Mouse (Mus musculus): Measurements from ENCODE around the gene Tgoln1.

Gene Tgoln1

DNA sequence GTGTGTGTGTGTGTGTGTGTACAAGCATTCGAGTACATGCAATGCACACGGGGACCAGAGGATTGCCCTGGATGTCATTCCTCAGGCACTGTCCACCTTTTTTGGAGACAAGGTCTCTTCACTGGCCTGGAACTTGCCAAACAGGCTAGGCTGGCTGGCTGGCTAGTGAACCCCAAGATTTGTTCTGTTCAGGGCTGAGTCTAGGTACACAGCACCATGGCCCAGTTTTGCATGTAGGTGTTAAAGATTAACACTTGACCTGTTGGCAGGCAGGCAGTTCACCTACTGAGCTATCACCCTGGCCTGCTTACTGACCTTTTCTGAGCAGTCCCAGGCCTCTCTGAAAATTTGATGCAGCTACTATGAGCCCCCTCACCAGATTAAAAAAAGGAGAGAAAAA is 13.6 kb upstream of the Tgoln1 start:
- DNase-seq (ENCODE audit: low spot score in 2 of 2), result no peak

DNA sequence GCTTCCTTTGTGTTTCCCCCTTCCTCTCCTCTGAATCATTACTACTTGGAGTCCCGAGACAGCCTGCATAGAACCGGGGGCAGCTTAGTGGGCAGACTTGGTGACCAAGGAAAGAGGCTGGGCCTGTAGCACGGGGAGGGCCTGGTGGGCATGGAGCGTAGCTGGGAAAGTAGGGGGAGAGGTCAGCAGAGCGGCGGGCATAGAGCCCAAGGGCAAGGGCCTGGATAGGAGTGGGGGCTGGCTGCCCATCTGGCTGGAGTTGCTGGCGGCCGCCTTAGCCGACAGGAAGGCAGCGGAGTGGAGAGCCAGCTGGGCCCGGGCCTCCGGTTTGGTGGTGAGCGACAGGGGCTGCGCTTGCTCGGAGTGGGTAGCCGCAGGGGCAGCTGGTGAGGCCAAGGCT is 10.5 kb upstream of the Tgoln1 start:
- no peak for DNase-seq (ENCODE audit: low spot score in 2 of 2)

DNA sequence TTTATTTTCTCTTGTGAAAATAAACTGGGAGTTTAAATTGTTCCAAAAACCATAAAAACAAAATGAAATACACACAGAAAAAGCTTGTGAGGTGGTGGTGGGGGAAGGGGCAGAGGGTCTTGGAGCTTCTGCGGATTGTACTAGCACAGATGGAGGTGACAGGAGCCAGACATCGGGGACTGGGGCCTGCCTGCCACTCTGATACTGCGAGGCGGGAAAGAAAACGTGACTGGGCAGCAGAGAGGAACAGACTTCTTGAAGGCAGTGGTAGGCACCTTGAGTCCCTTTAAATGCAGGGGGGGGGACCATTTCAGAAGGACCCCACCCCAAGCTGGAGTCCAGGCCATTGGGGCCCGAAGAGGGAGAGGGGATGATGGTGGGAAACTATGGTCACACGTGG is 9.6 kb upstream of the Tgoln1 start:
- no peak for DNase-seq (ENCODE audit: low spot score in 2 of 2)

DNA sequence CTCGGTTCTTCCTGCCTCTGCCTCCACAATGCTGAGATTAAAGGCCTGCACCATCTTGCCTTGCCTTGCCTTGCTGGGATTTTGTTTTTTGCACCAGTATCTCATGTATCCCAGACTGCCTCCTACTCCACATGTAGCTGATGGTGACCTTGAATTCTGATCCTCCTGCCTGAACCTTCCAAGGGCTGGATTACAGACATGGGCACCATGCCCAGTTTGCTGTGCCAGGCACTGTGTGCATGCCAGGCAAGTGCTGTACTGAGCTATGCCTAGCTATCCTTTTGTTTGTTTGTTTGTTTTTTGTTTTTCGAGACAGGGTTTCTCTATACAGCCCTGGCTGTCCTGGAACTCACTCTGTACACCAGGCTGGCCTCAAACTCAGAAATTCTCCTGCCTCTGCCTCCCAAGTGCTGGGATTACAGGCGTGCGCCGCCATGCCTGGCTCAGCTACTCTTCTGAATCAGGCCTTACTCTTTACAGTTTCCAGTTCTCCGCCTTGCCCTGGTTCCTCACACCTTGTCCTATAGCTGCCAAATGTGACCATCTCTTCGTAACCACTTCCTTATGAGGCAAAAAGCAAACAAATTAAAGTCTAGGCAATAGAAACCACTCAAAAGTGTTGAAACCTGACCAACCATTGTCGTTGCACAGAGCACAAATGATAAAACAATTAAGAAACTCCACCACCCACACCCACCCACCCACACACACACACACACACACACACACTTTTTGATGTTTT is 7.0 kb upstream of the Tgoln1 start:
- no peak for DNase-seq (ENCODE audit: low spot score in 2 of 2)

DNA sequence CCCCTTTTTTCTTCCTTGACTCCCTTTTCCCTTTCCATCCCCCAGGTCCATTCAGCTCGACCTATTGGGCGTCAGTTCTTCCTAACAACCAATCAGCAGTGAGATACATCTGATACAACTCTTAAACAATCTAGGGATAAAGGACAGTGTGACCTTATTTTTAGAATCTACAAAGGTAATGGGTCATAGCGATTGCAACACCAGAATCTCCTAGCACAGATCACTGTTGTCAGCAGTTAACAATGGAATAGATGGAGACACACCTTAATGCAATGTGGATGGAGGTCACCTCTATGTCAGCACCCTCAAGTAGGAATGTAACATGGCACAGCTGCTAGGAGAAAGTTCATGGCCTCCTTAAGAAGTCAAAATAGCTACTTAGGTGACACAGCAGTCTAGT is 6.1 kb upstream of the Tgoln1 start:
- no peak for DNase-seq (ENCODE audit: low spot score in 2 of 2)

DNA sequence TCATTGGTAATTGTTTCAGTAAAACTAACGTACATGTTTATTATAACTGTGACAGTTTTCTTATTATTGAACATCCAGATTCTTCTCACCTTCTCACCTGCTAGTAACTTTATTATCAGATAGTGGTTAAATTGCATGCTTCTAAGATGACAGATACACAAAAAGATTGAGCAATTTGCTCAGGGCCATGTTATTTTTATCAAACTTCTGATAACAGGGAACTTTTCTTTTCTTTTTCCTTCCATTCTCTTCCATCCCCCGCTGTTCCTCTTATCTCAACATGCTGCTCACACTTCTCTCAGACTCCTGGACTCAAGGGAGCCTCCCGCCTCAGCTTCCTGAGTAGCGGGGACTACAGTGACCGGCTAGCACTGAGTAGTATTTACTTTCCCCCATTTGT is 4.1 kb upstream of the Tgoln1 start:
- no peak for DNase-seq (ENCODE audit: low spot score in 2 of 2)

DNA sequence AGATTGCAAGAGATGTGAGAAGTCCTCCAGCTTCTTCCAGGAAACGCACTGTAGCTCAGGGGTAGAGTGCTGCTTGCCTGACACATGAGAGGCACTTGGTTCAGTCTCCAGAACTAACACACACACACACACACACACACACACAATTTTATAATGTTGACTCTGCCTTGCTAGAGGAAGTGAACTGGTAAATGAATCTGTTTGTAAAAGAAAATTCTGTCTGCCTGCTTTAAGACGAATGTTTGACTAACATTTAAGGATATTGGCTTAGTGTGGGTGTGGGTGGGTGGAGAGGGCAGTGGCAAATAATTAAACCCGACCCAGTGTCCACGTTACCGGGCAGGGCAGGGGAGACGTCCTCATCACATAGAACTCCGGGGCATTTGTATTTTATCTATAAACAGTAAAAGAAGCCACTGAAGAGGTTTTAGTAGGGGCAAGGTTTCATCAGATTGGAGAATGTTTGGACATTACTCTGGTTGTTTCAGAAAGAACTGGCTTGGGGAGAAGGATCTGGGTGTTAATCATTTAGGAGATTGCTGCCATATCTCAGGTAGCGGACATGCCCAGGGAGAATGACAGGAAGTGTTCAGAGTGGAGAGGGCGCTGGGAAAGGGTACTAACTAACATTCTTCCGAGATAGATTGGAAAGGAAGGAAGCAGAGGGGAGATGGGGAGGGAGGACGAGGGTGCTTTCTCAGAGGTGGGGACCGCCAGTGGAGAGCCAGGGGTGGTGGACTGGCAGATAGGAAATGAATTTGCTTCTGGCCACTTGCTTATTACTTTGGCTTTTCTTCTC is 3.1 kb upstream of the Tgoln1 start:
- DNase-seq (ENCODE audit: low spot score in 2 of 2), result no peak

DNA sequence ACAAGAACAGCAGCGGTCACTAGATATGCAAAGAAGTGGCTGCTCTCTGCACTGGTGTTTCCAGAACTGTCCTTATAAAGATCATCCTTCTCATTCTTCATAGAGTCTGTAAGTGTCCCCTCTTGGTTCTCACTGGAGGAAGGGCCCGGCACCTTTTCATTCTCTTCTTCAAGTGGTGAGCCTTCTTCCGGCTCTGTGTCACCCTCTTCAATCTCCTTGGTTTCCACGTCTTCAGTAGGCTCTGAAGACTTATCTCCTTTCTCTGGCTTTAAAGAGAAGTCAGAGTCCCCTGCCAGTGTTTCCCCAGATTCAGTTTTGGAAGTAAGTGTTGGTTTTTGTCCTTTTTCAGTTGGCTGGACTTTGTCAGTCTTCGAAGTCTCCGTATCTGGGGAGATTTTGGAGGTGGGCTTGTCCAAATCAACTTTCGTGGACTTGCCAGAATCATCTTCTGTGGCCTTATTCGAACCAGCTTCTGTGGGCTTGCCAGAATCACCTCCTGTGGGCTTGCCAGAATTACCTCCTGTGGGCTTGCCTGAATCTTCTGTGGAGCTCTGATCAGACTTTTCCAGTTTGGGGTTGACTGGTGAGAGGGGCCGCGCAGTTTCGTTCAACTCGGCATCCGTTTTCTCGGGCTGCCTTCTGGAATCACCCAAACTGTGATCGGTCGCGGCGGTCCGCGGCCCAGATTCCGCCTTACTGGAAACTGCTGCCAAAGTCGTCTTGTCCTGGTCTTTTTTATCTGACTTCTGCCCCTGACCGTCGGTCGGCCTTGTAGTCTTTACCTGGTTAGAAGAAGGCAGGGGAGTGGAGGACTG is 1.0 kb downstream of the Tgoln1 start:
- no peak for DNase-seq (ENCODE audit: low spot score in 2 of 2)

DNA sequence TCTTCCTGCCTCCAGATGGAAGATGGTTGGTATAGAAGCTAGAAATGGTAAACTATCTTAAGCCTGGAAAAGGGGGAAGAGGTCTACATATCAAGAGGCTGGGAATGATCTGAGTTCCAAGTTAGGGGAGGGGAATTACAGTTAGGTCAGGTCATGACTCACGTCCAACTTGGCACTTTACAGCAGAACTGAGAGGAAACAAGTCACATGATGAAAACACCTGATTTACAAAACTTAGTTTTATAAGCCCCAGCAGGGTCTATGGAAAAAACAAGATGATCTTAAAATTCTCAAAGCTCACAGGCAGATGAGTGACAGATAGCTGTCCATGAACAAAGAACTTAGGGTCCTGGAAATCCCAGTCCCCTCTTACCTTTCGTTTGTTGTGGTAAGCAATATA is 1.6 kb downstream of the Tgoln1 start:
- no peak for DNase-seq (ENCODE audit: low spot score in 2 of 2)

DNA sequence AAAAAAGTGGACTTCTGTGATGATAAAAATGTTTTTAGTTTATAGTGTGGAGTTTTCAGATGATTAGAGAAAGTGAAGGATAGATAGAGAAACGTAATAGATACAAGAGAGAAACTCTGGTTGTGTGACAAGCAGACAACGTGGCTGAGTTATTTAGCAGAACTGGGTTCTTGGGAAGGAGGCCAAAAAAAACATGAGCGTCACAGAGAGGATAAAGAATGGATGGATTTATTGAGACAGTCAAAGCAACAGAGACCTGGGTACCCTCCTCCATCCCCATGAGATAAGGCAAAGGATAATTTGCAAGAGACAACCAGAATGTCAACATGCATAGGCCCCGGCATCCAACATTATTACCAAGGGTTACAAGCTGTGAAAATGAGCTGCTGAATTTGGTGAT is 6.5 kb downstream of the Tgoln1 start:
- DNase-seq (ENCODE audit: low spot score in 2 of 2), result no peak

DNA sequence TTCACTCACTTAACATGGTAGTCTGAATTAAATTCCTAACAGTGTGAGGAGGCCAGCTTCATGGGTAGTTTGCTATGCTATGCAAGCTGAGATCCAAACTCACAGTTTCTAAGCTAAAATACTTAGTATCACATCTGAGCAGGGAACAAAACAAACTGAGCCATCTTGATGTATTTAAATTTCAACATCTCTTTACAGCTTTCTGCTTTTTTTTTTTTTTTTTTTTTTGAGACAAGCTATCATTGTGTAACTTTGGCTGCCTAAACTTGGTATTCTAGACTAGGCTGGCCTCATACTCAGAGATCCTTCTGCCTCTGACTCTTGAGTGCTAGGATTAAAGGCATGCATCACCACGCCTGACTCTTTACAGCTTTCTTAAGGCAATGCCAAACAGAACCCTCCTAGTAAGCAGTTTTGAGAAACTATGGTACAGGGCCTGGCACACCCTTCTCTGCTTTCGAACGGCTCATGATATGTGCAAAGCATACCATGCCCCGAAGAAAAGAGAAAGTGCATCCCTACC is 8.1 kb downstream of the Tgoln1 start:
- DNase-seq (ENCODE audit: low spot score in 2 of 2), result no peak

DNA sequence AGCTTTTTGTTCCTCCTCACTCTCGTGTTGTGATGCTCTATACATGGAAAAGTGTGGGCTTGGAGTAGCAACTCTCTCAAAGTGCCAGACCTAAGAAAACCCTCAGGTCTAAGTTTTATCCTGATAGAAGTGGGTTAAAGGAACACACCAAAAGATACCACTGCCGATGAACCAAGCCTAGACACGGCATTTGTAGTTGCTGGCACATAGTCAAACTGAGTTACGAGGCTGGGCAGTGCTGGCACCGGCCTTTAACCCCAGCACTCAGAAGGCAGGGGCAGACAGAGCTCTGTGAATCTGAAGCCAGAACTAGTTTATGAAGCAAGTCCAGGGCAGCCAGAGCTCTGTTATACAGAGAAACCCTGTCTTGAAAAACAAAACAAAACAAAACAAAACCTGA is 9.1 kb downstream of the Tgoln1 start:
- no peak for DNase-seq (ENCODE audit: low spot score in 2 of 2)

DNA sequence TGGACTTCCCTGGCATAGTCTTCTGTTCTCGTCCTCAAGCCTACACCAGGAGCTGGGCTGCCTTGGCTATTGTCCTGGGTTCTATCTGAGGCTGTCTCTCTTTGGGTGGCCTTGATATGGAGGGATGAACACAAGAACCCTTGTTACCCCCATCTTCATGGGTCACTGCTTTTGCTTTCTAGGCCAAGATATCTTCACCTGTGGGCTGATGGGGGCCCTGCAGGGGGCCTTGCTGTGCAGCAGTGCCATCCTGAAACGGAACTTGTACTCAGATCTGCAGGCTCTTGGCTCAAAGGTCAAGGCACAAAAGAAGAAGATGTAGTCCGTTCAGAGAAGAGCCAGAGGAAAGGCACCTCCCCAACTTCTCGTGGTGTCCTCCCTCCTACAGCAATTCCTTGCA is 9.7 kb downstream of the Tgoln1 start:
- no peak for DNase-seq (ENCODE audit: low spot score in 2 of 2)

DNA sequence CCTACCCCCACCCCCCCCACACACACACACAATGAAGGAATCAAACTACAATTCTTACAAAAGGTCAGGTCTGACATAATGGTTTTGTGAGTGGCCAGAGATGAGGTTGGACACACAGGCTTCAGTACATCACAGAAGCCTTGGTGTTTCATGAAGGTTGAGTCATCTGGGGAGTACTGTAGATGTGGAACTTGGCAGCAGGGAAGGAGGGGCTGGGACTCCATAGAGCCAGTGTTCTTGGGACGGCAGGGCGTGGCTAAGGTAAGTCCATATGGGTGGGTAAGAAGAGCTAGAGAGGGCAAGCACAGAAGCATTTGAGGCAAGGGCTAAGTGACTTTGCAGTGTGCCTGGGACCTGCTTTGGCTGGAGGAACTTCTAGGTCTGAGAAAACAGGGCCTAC is 12.7 kb downstream of the Tgoln1 start:
- DNase-seq (ENCODE audit: low spot score in 2 of 2), result no peak

DNA sequence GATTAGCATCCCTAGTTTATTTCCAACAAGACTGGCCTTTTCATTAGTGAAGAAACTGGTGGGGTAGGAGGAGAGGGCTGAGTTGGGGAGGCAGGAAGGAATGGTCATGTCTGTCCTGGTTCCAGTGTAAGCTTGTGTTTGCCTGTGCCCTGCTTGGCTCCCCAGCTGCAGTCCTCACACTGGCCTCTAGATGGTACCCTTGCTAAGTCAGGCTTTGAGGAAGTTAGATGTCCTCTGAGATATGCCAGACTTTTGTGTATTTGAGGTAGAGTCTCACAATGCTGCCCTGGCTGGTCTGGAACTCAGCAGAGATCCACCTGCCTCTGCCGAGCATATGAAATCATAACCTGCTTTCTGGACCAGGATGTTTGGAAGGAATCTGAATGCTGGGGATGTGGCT is 15.1 kb downstream of the Tgoln1 start:
- peak; percentile 77 to 89 for DNase-seq (ENCODE audit: low spot score in 2 of 2)

DNA sequence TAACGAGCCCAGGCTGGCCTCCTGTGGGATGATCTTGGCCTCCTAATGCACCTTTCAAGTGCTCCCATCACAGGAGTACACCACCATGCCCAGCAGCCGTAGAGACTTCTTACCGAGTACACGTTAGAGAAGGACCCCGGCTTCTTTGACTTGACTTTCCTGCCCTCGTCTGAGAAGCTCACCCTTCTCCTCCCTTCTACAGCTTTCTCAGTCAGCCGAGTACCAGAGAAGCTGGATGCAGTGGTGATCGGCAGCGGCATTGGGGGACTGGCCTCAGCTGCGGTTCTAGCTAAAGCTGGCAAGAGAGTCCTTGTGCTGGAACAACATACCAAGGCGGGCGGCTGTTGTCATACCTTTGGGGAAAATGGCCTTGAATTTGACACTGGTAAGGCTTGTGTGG is 16.0 kb downstream of the Tgoln1 start:
- no peak for DNase-seq (ENCODE audit: low spot score in 2 of 2)

DNA sequence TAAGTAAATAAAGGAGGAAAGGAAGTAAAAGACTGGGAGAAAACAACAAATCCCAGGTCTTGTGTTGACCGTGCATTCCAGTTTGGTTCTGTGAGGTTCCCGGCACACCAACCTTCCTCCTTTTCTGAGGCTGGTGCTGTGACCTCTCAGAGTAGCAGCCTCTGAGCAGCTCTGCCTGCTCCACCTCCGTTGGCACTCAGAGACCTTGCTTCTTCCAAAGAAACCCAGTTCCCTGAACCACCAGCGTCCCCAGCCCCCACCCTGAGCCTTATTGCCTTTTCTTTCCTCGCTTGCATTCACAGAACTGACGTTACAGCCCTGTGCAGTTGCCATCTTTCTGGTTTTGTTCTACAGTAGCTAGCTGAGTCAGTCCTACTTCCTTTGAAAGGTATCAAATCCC is 16.6 kb downstream of the Tgoln1 start:
- no peak for DNase-seq (ENCODE audit: low spot score in 2 of 2)

DNA sequence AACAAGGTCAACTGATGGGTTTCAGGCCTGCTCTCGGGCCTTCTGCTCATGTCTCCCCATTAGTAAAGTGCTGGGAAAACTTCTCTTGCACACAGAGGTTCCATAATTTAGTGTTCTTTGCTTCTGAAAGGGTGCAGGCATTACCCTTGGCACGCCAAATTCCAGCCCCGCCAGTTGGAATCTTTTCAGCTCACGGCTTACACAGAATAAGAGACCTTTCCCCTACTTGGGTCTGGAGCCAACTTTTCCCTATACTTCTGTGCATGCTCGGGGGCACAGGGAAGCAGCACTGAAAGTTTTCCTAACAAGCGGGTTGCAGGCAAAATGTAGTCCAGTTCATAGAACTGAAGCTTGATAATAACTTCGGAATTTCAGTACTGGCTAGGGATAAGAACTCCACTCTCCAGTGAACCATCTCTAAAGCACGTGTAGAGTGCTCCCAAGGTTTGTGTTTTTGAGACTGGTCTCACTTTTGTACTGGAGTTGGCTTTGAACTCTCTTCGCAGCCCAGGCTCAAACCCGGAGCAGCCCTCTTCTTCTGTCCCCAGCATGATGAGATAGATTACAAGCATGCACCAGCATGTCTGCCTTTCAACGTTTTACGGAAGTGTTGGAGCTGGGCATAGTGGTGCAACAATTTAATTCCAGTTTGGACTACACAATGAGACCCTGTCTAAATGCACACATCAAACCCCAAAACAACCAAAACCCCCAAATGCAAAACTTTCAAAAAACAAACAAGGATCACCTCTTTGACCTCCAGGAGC is 17.8 kb downstream of the Tgoln1 start:
- DNase-seq (ENCODE audit: low spot score in 2 of 2), result no peak

DNA sequence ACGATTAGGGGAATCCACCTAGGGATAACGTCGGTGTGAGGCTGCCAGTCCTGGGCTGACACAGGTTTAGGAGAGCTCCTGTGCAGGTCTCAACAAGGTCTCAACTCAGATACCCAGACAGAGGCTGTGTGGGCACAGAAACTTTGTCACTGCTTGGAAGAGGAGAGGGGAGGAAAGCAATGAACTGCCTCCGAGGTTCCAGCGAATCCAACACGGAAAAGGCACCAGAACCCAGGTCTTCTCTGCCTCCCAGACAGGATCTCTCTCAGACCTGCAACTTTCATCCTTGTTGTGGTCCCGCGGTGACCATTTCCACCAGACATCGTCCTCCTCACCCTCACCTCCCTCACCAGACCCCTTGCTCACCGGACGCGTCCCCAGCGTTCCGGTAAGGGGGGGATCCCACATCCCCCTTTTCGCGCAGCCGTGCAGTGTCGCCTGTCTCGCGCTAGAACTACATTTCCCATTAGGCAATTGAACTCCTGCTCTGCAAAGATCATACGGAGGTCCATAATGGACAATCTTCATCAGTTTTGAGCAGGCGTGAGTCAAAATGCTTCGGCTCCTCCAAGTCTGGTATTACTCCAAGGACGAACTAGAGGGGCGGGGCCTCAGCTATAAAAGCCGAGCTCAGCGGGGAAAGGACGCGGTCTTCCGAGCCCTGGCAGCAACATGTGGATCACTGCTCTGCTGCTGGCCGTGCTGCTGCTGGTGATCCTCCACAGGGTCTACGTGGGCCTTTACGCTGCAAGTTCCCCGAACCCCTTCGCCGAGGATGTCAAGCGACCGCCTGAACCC is 18.6 kb downstream of the Tgoln1 start, which contains the start of the genes Elmod3 and Retsat:
Gene Elmod3 (minus strand): TSS at position 458 of the 798 bp plus-strand sequence.
Gene Retsat (plus strand): TSS at position 520 of the 798 bp plus-strand sequence.
- peak; percentile 85 to 93 for DNase-seq (ENCODE audit: low spot score in 2 of 2)

DNA sequence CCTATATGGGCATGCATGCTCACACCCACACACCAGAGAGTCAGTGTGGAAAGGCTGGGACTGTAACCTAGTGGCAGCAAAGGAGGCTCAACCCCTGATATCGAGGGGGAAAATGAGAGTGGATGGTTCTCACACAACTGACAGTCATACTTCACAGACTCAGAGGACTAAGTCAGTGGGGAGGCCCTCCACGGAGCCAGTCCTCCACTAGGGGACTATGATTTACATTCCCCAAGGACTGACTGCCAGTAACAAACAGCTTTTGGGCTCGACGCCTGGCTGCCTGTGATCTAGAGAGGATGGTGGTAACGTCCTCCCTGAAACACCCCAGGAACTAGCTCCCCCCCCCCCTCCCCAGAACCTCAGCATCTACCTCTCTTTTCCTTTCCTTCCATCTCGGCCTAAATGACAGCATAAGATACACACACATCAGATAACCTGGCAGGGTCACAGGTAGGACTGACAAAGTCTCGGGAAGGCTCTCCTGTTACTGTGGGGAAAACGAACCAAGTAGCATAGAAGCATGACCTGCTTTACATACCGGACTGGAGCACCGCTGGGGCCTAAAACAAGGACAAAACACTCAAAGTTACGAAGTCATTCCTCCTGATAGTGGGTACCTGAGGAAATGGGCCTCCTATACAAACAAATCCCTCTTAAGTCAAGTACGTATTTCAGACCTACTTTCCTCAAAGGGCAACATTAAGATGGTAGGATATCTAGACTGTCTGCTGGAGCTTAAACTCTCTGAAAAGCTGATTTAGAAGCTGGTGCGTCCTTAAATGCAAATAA is 19.5 kb downstream of the Tgoln1 start:
- DNase-seq (ENCODE audit: low spot score in 2 of 2), result peak in 1 of 2 experiments; percentile 14

All from frontal cortex, postnatal 36 days (tissue).